Mouse (Mus musculus) C3H10T1/2 (cell line): ENCODE measurements around the gene Esyt1. TPM values are rescaled to one million over a fixed set of nuclear protein-coding genes. Genes with fewer than 3 reads are reported as not detected.

Experiments used
- polyA plus RNA-seq, 2 experiments: library from polyadenylated mRNA; unstranded; fragments of >200 nt; fragmentation: generic; extraction: Trizol; gene quantifications; one replicate each; pipeline ENCODE4 v1.2.1; 2012; ENCODE audit warnings: missing spikeins in 2 of 2

Gene Esyt1
- polyA plus RNA-seq: 10 to 100 TPM; 15.5 to 43.1 TPM

DNA sequence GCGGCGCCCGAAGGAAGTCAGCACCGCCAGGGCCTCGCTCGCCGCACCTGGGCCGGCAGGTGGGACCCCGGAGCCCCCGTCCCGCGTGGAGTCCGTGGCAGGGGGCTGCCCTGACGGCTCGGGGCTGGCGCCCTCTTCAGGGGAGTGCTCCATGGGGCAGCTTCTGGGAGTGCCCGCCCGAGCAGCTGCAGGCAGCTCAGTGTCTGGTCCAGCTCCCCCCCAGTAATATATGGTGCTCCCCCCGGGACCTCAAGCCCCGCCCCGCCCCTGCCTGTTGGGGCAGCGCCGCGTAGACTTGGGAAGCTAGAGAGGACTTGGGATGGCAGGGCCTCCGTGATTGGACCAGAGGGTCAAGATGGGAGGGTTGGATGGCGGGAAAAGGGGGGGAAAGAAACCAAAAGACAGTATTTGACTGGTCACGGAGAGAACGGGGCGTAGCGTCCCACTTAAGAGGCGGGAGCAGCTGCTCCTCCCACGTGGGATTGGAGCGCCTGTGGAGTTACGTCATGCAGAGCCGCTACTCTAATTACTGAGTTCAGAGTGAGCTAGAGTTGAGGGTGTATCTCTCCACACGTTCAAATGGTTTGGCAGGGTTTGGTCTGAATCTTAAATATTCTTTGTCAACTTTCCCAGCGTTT is at the start of gene Esyt1:
Gene Esyt1 (minus strand): TSS at position 201 of the 638 bp plus-strand sequence.

DNA sequence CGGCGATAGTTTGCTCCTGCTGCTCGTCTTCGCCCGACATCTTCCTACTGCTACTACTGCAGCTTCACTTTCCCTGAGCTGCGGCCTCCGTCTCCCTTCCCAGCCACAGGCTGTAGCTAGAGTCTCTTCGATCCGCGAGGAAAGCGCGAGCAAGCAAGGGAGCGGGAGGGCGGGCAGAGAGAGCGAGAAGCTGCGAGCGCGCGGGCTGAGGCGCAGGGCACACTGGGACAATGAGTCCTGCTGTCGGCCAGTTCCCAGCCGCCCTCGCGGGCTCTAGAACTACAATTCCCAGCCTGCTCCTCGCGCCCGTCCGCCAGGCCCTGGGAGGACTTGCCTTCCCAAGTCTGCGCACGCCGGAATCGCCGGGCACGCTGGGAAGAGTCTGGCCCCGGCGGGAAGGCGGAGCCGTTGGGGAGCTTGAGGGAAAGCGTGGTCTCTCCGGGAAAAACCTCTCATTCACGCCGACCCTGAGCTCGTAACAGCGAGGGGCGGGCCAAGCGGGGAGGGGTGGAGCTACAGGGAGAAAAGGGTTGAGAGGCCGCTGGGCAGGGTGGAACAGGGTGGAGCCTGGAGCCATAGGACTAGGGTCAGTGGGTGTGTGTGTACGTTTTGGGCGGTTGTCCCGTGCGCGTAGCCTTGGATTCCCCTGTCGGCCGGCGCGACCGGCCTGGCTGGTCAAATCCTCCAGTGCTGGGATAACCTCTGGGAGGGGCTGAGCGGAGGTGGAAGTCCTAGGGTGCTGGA is 40.3 kb upstream of the Esyt1 start, which contains the start of gene Pa2g4:
Gene Pa2g4 (minus strand): TSS at position 200 of the 744 bp plus-strand sequence.

DNA sequence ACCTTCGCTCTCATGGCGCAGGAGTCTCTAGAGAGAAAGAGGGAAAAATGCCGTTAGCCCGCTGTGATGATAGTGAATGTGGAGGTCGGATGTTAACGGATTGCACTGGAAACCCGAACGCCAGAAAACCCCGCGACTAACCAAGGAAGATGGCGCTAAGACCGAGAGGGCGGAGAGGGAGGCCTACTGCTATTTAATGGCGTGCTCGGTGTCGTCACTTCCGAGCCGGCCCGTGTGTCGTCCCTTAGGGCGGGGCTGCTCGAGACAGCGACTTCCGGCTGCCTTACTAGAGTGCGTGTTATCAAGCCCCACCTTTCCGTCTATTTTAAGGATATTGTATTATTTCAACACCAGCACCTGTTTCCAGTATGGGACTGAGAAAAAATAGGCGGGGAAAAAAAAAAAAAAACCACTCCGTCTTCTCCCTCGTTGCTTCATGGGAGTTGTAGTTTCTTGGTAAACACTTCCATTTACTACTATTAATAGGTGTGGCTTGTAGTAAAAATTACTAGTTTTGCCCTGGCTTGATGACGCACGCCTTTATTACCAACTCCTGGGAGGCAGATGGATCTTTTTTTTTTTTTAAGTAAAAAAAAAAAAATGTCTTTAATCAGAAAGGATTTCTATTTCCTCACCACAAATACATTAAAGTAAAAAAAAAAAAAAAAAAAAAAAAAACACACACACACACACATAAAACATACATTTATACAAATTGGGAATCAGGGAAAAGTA is 23.4 kb upstream of the Esyt1 start, which contains the start of gene Rpl41:
Gene Rpl41 (minus strand): TSS at position 359 of the 735 bp plus-strand sequence.

DNA sequence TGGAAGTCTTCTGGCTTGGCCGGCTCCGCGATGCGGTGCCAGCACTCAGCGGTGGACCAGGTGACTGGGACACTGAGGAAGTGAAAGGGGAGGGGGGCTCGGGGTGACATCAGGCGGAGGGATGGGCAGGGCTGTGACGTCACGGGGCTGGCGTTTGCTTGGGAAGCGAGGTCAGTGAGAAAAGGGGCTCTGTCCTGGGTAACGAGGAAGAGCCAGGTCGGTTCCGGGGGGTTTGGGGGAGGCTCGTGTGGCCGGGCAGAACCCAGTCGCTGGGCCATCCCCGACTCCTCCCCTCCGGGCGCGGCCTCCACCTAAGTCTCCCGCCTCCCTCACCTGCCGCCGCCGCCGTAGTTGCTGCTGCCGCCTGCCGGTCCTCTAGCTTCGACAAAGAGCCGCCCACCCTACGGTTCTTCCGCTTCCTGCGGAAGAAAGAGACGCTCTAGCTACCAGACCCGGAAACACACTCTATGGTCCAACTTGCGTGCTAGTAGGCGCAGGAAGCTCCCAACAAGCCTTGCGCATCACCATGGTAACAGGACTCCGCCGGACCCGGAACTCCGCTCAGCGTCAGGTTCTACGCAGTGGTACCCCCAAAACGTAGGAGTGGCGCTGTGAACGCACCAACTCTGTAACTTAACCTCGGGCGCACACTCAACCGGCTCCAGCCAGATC is 21.8 kb upstream of the Esyt1 start, which contains the start of gene Zc3h10:
Gene Zc3h10 (minus strand): TSS at position 414 of the 672 bp plus-strand sequence.

DNA sequence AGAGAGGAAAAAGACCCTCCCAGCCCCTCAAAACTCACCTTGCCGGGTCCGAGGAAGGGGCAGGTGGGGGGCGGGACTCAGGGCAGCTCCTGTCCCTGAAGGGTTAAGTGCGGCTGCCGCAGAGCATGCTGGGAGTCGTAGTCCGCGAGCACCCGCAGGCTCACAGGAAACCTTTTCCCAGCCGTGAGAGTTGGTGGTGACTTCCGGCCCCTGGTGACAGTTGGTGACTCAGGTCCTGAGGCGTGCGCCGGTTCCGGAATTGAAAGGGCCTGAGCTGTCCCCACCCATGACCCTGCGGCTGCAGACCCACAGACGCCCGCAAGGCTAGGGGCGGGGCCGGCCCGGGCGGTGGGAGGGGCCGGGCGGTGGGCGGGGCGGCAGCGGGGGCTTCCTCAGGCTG is 27.1 kb downstream of the Esyt1 start, which contains the start of gene Myl6b:
Gene Myl6b (minus strand): TSS at position 96 of the 400 bp plus-strand sequence.

DNA sequence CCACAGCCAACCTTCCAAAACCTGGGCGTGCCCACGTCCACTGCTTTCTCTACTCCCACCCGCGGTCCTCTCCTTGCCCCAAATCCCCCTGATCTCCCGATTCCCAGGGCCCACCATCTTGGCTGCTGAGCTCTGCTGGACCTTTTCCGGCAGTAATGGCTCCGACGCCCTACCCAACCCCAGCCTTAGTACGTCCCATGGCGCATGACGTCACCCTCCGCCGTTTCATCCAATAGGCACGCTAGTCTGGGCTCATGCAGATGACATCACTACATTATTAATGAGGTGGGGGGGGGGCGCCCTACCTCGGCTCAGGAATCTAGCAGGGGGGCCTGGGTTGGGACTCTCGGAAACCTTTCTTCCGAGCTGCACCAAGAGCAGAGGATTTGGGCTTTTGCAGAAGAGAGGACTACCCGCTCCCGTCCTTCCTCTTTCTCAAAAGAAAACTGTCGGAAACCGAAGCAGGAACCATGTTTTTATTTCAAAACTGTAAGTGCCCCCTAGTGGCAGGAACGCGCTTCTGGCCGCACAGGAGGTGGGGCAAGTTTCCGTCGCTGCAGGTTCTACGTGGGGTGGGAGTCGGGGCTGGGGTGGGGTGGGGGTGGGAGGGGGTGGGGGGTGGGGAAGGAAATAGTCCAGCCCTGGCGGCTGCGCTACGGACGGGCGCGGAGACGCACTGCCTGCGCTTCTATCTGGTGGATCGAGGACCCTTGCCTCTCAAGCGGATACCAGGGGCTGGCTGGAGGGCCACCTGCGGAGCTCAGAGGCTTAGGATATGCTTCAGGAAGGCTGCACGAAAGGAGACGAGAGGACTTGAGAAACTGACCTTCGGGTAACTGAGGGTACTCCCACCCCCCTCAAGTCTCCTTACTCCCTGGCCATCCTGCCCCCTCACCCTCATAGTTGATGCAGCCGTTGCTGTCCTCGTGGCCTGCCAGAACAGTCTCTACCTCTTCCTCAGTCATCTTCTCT is 31.7 kb downstream of the Esyt1 start, which contains the start of gene Myl6:
Gene Myl6 (minus strand): TSS at position 451 of the 972 bp plus-strand sequence.

Other genes starting within 250 kb of the Esyt1 start
- not detected for gene Il23a, start 227.1 kb downstream of the Esyt1 start, polyA plus RNA-seq
- gene Pan2, start 222.5 kb downstream of the Esyt1 start, polyA plus RNA-seq: 10 to 100 TPM in 1 of 2 experiments, 1 to 10 TPM in 1; 1.8 to 14.3 TPM
- 100 to 1,000 TPM in 1 of 2 experiments, 10 to 100 TPM in 1; 94.1 to 341 TPM for gene Cnpy2, start 203.4 kb downstream of the Esyt1 start, polyA plus RNA-seq
- gene Cs, start 188.1 kb downstream of the Esyt1 start, polyA plus RNA-seq: 100 to 1,000 TPM; 126 to 134 TPM
- gene Coq10a, start 156.9 kb downstream of the Esyt1 start, polyA plus RNA-seq: 10 to 100 TPM; 14.3 to 38.1 TPM
- 10 to 100 TPM in 1 of 2 experiments, 1 to 10 TPM in 1; 3.8 to 14.4 TPM for gene Ankrd52, start 148.8 kb downstream of the Esyt1 start, polyA plus RNA-seq
- under 1 TPM in 1 of 2 experiments, not detected in 1; 0.08 TPM for gene Slc39a5, start 124.6 kb downstream of the Esyt1 start, polyA plus RNA-seq
- gene Nabp2, start 114.4 kb downstream of the Esyt1 start, polyA plus RNA-seq: 100 to 1,000 TPM; 126 to 174 TPM
- gene Rnf41, start 114.2 kb downstream of the Esyt1 start, polyA plus RNA-seq: 10 to 100 TPM; 15.9 to 29.8 TPM
- 100 to 1,000 TPM in 1 of 2 experiments, 10 to 100 TPM in 1; 20.1 to 111 TPM for gene Smarcc2, start 66.6 kb downstream of the Esyt1 start, polyA plus RNA-seq
- 1,000 to 10,000 TPM; 2,019 to 2,698 TPM for gene Myl6, start 31.7 kb downstream of the Esyt1 start, polyA plus RNA-seq
- gene Myl6b, start 27.2 kb downstream of the Esyt1 start, polyA plus RNA-seq: 10 to 100 TPM in 1 of 2 experiments, 1 to 10 TPM in 1; 8.1 to 11.2 TPM
- 10 to 100 TPM in 1 of 2 experiments, 1 to 10 TPM in 1; 8.7 to 13.7 TPM for gene Zc3h10, start 21.9 kb upstream of the Esyt1 start, polyA plus RNA-seq
- gene Rpl41, start 23.4 kb upstream of the Esyt1 start, polyA plus RNA-seq: over 10,000 TPM; 19,565 to 33,335 TPM
- gene Pa2g4, start 40.1 kb upstream of the Esyt1 start, polyA plus RNA-seq: 100 to 1,000 TPM in 1 of 2 experiments, 10 to 100 TPM in 1; 89.5 to 139 TPM
- gene Erbb3, start 63.8 kb upstream of the Esyt1 start, polyA plus RNA-seq: under 1 TPM; 0.20 to 0.24 TPM
- 1,000 to 10,000 TPM; 3,269 to 4,877 TPM for gene Rps26, start 100.9 kb upstream of the Esyt1 start, polyA plus RNA-seq
- under 1 TPM in 1 of 2 experiments, not detected in 1; 0.07 TPM for gene Ikzf4, start 120.1 kb upstream of the Esyt1 start, polyA plus RNA-seq
- 10 to 100 TPM in 1 of 2 experiments, 1 to 10 TPM in 1; 6.0 to 11.3 TPM for gene Suox, start 148.2 kb upstream of the Esyt1 start, polyA plus RNA-seq
- gene Rab5b, start 170.4 kb upstream of the Esyt1 start, polyA plus RNA-seq: 10 to 100 TPM; 12.3 to 76.2 TPM
- under 1 TPM; 0.05 to 0.66 TPM for gene Pmel, start 178.3 kb upstream of the Esyt1 start, polyA plus RNA-seq
- 10 to 100 TPM in 1 of 2 experiments, 1 to 10 TPM in 1; 6.3 to 18.0 TPM for gene Cdk2, start 179.2 kb upstream of the Esyt1 start, polyA plus RNA-seq
- gene Dgka, start 219.0 kb upstream of the Esyt1 start, polyA plus RNA-seq: 1 to 10 TPM in 1 of 2 experiments, under 1 TPM in 1; 0.73 to 8.6 TPM
- 10 to 100 TPM; 34.2 to 39.0 TPM for gene Pym1, start 222.0 kb upstream of the Esyt1 start, polyA plus RNA-seq